Mouse (Mus musculus) olfactory bulb, adult 2 months (tissue): ENCODE results near the gene Oaz3.

ENCODE experiments used
- CTCF ChIP-seq: fragments of 200-500 bp; IDR thresholded peaks from 2 replicates; pipeline ENCODE4 v1.5.1; 2012; ENCODE audit warnings: low read depth, mild to moderate bottlenecking, low read length, moderate library complexity; ENCODE audit not compliant: insufficient read depth
- POLR2A ChIP-seq: fragments of 200-500 bp; IDR thresholded peaks from 2 replicates; pipeline ENCODE4 v1.6.1; 2012; ENCODE audit warnings: mild to moderate bottlenecking, low read depth, low read length, moderate library complexity; ENCODE audit not compliant: insufficient read depth

DNA sequence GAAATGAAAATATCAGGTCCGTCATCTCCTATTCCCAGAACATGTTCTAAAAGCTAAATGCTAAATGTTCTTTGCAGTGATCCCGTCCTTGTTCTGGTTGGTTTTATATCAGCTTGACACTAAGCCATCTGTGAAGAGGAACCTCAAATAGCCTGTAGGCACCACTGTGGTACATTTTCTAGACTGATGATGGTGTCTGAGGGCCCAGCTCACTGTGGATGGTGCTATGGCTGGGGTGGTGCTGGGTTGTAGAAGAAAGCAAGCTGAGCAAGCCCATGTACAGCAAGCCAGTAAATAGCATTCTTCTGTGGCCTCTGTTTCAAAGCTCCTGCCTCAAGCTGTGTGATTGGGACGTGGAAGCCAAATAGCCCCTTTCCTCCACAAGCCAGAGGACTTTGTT is 13.3 kb upstream of the Oaz3 start:
- TF ChIP-seq CTCF, result no peak
- no peak for TF ChIP-seq POLR2A
